Mouse (Mus musculus): ENCODE results near the gene Etv6.
A peak's percentile ranks its signal among the peaks of the same experiment; 100 is the strongest.

Gene Etv6

GRCm38 (mm10) chr6:134111599-134111998, 76.1 kb downstream of the Etv6 start:
- no peak for DNase-seq (ENCODE audit: low spot score)

- no peak for DNase-seq (ENCODE audit: low spot score)
Observed at GRCm38 (mm10) chr6:134112753-134113152, 77.3 kb downstream of the Etv6 start.

- DNase-seq (ENCODE audit: low spot score): no peak
Observed at GRCm38 (mm10) chr6:134113168-134113567, 77.7 kb downstream of the Etv6 start.

- DNase-seq (ENCODE audit: low spot score): no peak
Observed at GRCm38 (mm10) chr6:134115219-134115968, 79.9 kb downstream of the Etv6 start.

- DNase-seq (ENCODE audit: low spot score): no peak
Observed at GRCm38 (mm10) chr6:134117380-134117938, 82.0 kb downstream of the Etv6 start.

- no peak for DNase-seq (ENCODE audit: low spot score)
Observed at GRCm38 (mm10) chr6:134118506-134118905, 83.0 kb downstream of the Etv6 start.

- no peak for DNase-seq (ENCODE audit: low spot score)
Observed at GRCm38 (mm10) chr6:134119136-134119535, 83.6 kb downstream of the Etv6 start.

GRCm38 (mm10) chr6:134120227-134120626, 84.7 kb downstream of the Etv6 start:
- DNase-seq (ENCODE audit: low spot score): no peak

- DNase-seq (ENCODE audit: low spot score): peak; percentile 50
Observed at GRCm38 (mm10) chr6:134120712-134121111, 85.2 kb downstream of the Etv6 start.

GRCm38 (mm10) chr6:134122945-134123344, 87.4 kb downstream of the Etv6 start:
- no peak for DNase-seq (ENCODE audit: low spot score)

GRCm38 (mm10) chr6:134123474-134123873, 88.0 kb downstream of the Etv6 start:
- DNase-seq (ENCODE audit: low spot score): peak; percentile 32

- DNase-seq (ENCODE audit: low spot score): no peak
Observed at GRCm38 (mm10) chr6:134124256-134124655, 88.8 kb downstream of the Etv6 start.

- no peak for DNase-seq (ENCODE audit: low spot score)
Observed at GRCm38 (mm10) chr6:134127996-134128395, 92.5 kb downstream of the Etv6 start.

- DNase-seq (ENCODE audit: low spot score): no peak
Observed at GRCm38 (mm10) chr6:134128594-134128993, 93.1 kb downstream of the Etv6 start.

GRCm38 (mm10) chr6:134129848-134130247, 94.3 kb downstream of the Etv6 start:
- peak; percentile 68 for DNase-seq (ENCODE audit: low spot score)

GRCm38 (mm10) chr6:134130816-134131215, 95.3 kb downstream of the Etv6 start:
- DNase-seq (ENCODE audit: low spot score): no peak

GRCm38 (mm10) chr6:134131601-134132000, 96.1 kb downstream of the Etv6 start:
- no peak for DNase-seq (ENCODE audit: low spot score)

- no peak for DNase-seq (ENCODE audit: low spot score)
Observed at GRCm38 (mm10) chr6:134133756-134134155, 98.3 kb downstream of the Etv6 start.

GRCm38 (mm10) chr6:134134821-134135323, 99.4 kb downstream of the Etv6 start:
- DNase-seq (ENCODE audit: low spot score): no peak

GRCm38 (mm10) chr6:134136315-134136714, 100.8 kb downstream of the Etv6 start:
- no peak for DNase-seq (ENCODE audit: low spot score)

GRCm38 (mm10) chr6:134139359-134139758, 103.9 kb downstream of the Etv6 start:
- no peak for DNase-seq (ENCODE audit: low spot score)

- no peak for DNase-seq (ENCODE audit: low spot score)
Observed at GRCm38 (mm10) chr6:134140718-134141615, 105.5 kb downstream of the Etv6 start.
